Mouse (Mus musculus) heart, embryonic 12.5 days (tissue): Measurements from ENCODE around the gene Polm. TPM values are rescaled to one million over a fixed set of nuclear protein-coding genes. Genes with fewer than 3 reads are reported as not detected.

ENCODE experiments used
- polyA plus RNA-seq: library from polyadenylated mRNA; unstranded; fragments of >200 nt; fragmentation: Nextera tagmentation; extraction: Ambion mirVana; gene quantifications from 2 replicates; pipeline ENCODE4 v1.2.1, GENCODE M21; 2016

The Polm gene
- polyA plus RNA-seq, 1 experiment from 2014 or later = 8.4 TPM

Other genes with a start within 250 kb of the Polm start
- 167 and 171 TPM in 2 replicates for gene Mrps24, start 122.3 kb downstream of the Polm start, polyA plus RNA-seq
- gene Urgcp, start 75.6 kb downstream of the Polm start, polyA plus RNA-seq = 32.2 and 33.8 TPM in 2 replicates
- 87.0 and 88.0 TPM in 2 replicates for gene Dbnl, start 49.5 kb downstream of the Polm start, polyA plus RNA-seq
- 738 and 761 TPM in 2 replicates for gene Pgam2, start 34.3 kb downstream of the Polm start, polyA plus RNA-seq
- gene Aebp1, start 23.9 kb upstream of the Polm start, polyA plus RNA-seq = 31.8 and 34.7 TPM in 2 replicates
- gene Pold2, start 40.3 kb upstream of the Polm start, polyA plus RNA-seq = 102 and 106 TPM in 2 replicates
- gene Myl7, start 60.8 kb upstream of the Polm start, polyA plus RNA-seq = 5,530 and 5,941 TPM in 2 replicates
- gene Gck, start 112.1 kb upstream of the Polm start, polyA plus RNA-seq = 2.2 and 2.8 TPM in 2 replicates
- gene Ykt6, start 117.7 kb upstream of the Polm start, polyA plus RNA-seq = 41.6 and 42.0 TPM in 2 replicates
- 2.2 and 2.5 TPM in 2 replicates for gene Camk2b, start 228.3 kb upstream of the Polm start, polyA plus RNA-seq